Mouse (Mus musculus) regulatory T cell (primary cell): ENCODE measurements around the gene 5830473C10Rik.

Experiments used
- in situ Hi-C: fragments of 300-600 bp; cut with MboI, MseI; formaldehyde crosslinking; loops from one replicate; pipeline ENCODE4 v1.15.1; 2025; ENCODE audit warnings: high pct_unique_total_duplicates

The 5830473C10Rik gene

DNA sequence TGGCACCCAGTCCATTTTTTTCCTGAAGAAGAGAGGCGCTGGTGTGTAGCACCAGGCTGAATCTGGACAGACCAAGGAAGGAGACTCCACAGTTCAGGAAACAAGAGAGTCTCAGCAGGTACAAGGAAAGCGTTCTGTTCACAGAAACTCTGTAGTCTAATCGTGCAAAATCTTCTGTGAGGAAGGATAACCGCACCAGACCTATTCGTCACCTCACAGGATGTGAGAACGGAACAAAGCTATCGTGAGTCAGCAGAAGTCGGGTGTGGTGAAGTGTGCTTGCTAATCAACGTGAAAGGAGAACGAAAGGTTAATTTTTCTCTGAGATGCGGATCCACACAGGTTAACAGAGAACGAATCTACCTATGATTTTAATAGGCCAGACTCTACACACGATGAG is 34.0 kb downstream of the 5830473C10Rik start:
- in situ Hi-C loops = no loop called here

DNA sequence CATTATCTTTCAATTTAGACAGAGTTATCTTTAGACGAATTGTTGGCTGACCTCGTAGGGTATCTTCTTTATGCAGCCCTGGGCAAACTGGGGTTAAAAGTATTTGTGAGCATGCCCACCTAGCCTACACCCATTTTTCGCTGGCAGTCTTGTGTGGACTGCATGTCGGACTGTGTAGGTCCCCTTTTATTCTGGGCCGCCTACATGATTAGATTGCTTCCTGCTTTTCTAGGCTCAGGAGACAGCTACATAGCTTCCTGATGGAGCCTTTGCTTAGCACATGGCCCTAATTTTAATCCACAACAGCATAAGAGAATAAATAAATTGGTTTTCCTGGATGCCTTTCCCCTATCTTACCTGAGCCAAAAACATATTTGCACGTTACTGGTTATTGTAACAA is 35.2 kb downstream of the 5830473C10Rik start:
- in situ Hi-C loops = no loop called here

DNA sequence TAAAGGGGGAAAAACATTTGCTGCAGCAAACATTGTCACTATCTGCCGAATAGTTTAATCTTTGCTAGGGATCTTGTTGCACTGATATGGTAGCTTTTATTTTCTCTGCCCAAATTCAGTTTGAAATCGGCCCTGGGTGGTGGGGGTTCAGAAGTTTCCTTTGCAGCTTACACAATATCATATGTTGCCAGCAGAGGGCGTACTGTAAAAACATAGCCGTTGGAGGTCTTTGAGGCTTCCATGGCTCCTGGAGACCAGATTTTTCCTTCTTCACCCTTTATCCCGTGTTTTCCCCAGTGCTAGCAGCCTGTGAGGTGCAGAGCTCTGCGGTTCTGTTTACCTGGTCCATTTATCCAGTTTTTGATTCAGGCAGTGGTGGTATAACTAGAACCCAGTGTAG is 40.6 kb downstream of the 5830473C10Rik start:
- in situ Hi-C loops = loop anchor here (25.0 kb wide), 1 partner anchor 389 kb away; the partner anchor contains the start of gene Cox18

DNA sequence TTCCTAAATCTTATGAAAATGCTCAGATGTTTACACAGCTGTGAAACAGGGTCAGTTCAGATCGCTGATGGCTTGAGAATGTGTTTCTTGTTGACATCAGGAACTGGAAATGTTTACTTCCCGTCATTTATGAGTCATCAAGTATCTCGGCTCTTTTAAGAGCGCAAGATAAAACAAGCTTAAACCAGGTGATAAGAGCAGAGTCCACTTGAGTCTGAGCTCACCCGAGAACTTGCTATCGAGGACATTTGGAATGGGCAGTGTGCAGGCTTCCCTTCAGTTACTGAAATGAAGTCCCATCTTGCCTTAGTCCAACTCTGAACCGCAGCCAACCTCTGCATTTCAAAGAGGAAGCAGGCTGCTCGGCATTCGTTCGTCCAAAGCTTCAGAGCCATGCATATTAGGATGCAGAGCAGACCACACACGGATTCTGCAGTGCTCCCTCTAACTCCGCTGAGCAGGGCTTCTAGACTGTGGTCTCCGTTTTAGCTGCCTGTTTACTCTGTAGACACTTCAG is 42.6 kb downstream of the 5830473C10Rik start:
- in situ Hi-C loops = loop anchor here (25.0 kb wide), 1 partner anchor 391 kb away; the partner anchor contains the start of gene Cox18

DNA sequence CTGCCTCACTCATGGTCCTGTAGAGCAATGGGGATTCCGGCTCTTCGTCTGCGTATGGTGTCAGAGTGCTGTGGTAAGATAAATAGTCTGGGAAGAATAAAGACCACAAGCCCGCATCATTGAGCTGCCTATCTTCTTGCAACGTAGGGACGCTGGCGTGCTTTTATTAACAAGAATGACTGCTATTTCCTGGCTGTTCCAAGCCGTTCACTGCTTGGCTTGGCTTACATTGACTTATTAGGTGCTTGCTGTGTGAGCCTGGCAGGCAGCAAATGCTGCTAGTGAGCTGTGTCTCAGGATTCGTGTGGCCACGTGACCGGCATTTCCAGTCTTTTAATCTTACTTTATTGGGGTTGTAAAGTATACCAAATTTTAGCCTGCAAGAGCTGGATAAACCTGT is 48.0 kb downstream of the 5830473C10Rik start:
- in situ Hi-C loops = loop anchor here (25.0 kb wide), 1 partner anchor 397 kb away; the partner anchor contains the start of gene Cox18

DNA sequence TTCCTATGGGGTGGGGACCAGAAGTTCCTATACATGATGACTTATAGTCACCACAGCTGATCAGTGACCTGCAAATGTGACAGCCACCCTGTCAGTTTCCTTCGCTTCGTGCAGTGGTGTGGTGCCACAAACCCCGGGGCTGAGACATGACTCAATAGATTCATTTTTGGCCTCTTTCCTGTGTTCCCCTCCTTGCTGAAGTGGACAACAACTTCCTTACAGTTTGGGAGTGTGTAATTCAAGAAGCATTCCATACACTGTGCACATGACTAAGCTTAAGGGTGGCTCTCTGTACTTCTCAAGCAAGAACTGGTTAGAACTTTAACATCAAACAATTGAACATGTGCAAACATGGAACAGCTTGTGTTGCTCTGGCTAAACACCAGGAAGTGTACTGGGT is 50.5 kb downstream of the 5830473C10Rik start:
- in situ Hi-C loops = loop anchor here (25.0 kb wide), 1 partner anchor 399 kb away; the partner anchor contains the start of gene Cox18

DNA sequence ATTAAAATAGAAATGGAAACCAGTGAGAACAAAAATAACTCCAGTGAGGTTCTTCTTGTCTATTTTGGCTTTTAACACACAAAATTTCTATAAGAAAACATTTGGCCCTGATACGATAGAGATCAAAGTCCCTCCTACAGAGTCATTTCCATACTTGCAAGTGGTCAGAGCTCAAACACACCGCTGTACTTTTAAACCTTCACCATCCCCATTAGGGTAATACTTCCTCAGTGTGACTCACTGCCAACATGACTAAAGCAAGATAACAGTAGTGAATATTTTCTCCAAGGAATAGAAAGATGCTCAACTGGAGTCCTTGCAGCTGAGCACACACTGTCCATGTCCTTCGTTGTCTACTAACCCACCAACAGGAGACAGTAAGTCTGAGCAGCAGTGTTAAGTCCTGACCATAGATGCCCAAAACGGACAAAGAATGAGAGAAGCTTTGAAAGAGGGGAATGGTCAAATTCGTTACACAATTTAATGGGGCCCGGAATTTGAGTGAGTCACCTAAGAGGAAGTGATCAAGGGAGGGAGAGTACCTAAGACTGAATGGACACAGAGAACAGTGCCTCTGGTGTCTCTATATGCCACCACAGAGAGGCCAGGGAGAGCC is 51.2 kb downstream of the 5830473C10Rik start:
- in situ Hi-C loops = loop anchor here (25.0 kb wide), 1 partner anchor 400 kb away; the partner anchor contains the start of gene Cox18

DNA sequence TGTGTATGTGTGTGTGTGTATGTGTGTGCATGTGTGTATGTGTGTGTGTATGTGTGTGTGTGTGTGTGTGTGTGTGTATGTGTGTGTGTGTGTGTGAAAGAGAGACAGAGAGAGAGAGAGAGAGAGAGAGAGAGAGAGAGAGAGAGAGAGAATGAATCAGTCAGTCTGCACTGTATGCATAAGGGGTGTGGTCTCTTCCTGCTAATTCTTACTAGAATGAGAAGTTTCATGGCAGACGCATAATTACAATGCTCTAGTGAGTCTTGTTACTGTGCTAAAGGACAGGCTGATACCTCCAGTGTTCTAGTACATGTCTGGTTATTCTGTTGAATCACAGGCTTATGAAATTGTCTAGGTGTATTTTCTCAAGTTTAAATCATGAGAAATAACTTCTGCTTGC is 51.8 kb downstream of the 5830473C10Rik start:
- in situ Hi-C loops = loop anchor here (25.0 kb wide), 1 partner anchor 400 kb away; the partner anchor contains the start of gene Cox18

DNA sequence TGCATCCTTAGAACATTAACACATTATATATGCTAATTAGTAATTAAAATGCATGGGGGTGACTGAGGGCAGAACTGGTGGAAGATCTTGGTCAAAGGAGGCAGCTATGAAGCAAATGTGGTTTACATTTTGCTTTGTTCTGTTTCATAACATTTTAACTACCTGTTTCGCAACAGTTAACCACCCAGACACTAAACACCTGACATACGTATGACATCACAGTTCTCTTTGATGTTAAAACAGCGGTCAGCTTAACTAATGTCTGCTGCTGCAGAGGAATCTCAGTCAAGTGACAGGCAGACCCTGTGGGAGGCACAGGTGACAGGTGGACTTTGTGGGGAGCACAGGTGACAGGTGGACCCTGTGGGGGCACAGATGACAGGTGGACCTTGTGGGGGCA is 57.0 kb downstream of the 5830473C10Rik start:
- in situ Hi-C loops = loop anchor here (25.0 kb wide), 1 partner anchor 406 kb away; the partner anchor contains the start of gene Cox18

DNA sequence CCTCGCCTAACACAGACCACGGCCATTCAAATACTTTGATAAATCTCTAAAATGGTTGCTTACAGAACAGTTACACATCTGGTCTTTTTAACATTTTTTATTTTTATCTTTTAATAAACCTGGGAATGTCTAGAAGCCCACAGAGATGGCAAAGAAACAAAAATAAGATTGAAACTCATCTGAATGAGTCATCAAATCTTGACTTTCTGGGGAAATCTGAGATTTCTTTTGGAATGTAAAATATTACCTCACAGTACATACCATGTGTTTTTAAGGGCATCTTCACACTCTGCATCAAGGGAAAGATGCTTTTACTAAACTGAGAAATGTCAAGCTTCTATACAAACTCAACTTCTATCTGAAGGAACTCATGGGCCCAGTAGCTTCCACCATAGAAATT is 60.4 kb downstream of the 5830473C10Rik start:
- in situ Hi-C loops = loop anchor here (25.0 kb wide), 1 partner anchor 409 kb away; the partner anchor contains the start of gene Cox18

DNA sequence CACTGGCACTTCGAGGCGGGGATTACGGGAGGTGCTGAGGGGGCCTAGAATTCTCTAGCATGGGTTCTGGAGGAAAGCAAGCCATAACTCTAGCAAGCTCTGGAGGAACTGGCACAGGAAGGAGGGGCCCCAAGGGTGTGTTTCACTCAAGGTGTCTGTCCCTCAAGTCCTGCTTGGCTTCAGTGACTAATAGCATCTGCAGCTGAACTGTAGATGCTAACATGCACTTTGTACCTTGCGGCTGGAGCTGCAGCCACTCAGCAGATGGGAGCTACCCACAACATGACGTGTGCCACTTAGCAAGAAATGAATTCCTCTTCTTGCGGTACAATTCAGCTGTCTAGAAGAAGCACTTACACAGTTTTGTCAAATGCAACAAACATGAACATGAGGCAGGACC is 60.8 kb downstream of the 5830473C10Rik start:
- in situ Hi-C loops = loop anchor here (25.0 kb wide), 1 partner anchor 409 kb away; the partner anchor contains the start of gene Cox18

DNA sequence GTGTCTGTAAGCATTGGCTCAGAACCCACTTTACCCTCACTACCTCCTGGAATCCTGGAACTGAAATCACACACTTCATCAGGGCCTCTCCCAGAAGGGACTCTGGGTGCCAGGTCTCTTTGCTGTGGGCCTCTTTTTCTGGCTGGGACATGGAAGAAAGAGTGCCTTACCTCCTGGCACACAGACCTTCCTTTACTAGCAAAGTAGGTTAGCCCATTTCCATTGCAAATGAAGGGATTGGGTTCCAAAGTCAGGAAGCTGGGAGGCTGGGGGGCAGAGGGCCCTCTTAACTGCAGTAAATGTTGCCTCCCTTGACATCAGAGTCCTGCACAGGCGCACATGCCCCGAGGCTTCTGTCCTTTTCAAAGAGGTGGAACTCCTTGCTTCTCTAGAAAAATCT is 62.3 kb downstream of the 5830473C10Rik start:
- in situ Hi-C loops = loop anchor here (25.0 kb wide), 1 partner anchor 411 kb away; the partner anchor contains the start of gene Cox18

DNA sequence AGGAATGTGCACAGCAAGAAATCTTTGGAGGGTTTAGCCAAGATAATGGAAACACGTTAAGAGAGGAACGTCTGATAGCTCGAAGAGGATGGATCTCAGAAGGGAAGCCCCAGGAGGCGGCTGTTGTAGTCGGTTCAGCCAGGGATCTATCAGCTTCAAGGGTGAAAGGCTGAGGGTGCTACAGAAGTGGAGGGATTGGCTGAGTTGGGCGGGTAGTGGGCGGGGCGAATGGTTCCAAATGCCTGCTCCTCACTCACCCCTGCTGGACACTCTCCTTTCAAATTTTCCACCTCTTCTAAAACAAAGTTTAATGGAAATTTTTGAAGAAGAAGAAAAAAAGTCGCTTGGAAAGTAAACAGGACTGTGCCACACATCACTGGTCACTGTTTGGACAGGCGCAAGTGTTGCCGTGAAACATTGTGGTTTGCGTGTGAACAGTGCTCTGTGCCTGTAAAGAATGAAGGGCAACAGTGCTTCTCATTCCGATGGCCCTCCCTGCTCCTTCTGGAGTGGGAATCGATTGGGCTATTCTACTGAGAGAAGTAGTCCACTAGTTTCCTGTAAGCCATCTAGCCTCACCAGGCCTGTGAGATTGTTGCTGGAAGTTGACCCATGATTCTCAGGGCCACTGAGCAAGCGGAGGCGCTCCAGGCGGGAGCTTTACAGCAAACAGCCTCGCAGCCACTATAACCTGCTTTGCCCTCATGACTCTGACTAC is 64.0 kb downstream of the 5830473C10Rik start:
- in situ Hi-C loops = loop anchor here (25.0 kb wide), 1 partner anchor 413 kb away; the partner anchor contains the start of gene Cox18

DNA sequence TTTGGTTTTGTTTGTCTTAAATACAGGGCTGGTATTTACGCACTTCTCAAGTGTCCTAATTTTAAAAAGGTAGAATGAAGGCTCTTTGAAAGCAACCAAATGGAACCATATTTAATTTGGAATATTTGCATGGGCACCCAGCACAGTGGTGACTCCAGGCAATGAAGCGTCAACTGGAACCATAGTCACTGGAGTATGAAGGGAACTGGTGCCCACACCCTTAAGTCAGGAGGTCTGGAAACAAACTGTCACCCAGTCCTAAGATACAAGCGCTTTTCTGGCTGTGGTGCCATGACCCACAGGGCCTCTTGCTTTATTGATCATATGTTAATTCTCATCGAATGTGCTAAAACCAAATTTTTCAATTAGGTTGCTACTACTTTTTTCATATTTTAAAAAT is 66.5 kb downstream of the 5830473C10Rik start:
- in situ Hi-C loops = no loop called here

DNA sequence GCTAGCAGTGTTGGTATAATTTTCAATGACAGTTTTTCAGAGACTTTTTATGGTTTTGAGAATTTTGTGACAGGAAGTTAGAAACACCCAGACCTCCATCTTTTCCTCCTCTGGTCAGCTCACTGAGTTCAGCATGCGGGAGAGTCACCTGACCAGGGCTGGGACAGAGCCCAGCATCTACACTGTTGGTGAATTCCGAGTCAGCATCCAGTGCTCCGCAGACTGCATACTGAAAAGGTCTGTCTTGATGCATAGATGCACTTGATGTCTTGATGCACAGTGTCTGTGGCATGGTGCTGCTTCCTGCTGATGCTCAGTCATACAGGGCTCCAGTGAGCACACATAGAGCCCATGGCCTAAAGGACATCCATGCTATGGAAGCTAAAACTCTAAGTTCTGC is 67.1 kb downstream of the 5830473C10Rik start:
- in situ Hi-C loops = no loop called here

DNA sequence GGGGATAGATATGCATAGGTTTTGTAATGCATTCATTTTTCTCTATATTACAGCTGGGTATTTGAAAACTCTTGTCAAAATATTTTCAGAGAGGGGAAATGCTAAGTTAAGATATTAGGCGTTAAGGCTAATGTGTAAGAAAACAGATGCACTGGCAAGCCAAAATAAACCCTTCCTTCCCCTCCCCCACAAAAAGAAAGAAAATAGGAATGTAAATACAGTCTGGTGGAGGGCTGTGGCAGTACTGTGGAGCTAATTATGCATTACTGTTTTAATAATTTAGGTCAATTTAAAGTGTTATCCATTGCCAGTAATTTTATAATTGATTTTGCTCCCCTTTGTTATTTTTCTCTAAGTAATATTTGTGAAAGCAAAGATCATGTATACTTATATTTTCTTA is 67.6 kb downstream of the 5830473C10Rik start:
- in situ Hi-C loops = no loop called here

DNA sequence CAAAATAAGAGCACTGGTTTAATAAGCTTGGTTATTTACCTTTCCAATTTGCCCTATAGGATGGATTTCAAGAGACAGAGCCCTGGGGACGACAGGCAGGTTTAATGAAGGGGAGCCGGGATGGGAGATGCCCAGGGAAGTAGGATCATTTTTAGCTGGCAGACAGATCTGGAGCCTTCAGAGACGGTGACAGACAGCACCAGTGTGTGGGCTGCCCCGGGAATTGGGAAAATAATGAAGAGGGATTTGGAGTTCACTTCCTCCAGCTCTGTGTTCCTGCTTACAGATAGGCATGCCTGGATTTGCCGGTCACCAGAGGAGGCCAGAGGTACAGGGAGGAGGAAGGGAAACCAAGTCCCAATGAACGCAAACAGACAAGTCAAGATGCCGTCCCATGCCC is 74.0 kb downstream of the 5830473C10Rik start:
- in situ Hi-C loops = no loop called here

DNA sequence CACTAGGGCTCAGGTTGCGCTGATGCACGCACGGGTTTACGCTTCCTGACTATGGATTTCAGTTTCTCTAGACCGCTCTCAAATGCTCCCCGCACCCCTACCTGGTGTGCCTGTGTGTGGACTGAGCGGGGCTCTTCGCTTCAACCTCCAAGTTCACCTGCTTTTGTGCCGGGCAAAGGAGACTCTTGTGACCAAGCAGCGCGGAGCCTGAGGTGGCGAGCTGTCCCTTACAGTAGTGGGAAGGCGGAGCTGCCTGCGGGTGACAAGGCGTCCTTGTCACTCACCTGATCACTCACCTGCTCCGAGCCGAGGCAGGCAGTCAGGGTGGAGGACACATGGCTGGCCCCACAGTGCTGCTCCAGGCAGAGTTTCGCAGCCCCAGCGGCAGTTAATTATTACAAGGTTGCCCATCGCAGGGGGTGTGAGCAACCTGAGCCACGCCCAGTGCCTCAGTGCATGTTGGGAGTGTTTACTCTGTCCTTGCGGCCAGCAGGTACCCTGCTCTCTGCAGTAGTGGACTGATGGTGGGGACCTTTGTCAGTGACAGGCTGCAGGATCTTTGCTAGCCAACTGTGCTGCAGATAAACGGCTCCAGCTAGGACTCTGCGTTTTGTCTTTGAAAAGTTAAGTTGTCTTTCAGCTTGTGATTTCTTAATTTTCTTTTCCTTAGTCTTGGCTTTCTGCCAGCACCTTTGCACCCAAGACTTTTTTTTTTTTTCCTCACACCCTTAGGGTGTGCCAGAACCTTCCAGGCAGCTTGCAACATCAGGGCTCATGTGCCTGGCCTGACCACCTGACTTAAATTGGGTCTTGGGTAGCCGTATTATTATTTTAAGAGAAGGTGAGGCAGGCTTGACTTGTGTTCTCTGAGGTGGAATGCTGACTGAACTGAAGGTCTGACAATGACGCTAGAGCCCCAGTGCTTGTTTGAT is 79.6 kb downstream of the 5830473C10Rik start, which contains the start of gene Rassf6:
Gene Rassf6 (minus strand): TSS at position 372 of the 932 bp plus-strand sequence.
- in situ Hi-C loops = no loop called here

DNA sequence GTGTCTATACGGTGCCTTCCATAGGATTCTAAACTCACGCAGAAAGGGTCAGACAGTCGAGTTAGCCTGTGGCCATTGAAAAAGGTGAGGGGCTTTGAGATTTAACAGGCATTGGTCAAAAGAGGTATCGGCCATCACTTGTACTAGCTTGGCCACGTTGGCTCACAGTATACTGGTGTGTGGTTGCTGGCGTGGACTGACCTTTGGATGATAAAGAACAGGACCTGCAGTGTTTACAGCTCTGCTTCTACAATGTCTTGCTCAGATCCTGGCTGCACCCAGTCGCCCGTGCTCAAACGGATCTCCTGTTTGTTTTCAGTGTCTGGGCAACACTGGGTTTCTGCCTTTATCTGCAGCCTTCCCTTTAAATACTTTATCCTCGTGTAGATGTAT is 80.3 kb downstream of the 5830473C10Rik start:
- in situ Hi-C loops = no loop called here

DNA sequence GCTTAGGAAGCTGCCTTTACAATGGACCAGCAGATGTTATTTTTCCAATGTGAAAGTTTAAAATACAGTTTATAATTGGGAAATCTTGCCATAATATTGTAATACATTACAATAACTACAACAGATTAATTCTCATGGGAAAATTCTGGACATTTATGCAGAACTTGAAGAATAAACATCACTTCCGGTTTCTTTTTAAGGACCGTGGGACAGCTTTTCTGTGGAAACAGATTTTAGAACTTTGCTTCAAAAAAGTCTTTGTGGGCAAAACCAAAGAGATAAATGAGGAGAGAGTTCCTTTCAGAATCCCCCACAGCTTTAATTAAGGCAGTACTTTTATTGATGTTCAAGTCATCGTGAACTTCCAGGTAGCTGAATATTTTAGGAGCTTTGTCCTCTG is 84.7 kb downstream of the 5830473C10Rik start:
- in situ Hi-C loops = no loop called here

DNA sequence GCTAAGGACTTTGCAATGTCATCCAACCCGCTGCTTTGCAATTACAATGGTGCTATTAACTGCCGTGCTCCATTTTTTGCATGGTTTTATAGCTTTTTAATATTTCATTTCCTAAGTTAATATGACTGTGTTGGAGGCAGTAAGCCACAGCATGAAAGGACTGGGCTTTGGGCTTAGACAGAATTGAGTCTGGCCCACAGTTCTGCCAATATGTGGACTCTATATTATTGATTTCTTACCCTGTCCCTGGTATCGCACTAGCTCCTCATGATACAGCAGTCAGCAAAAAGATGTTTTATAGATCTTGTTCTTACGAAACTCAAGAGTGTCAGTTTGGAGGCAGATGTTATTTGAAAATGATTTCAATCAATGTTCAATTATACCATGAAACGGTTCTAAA is 85.5 kb downstream of the 5830473C10Rik start:
- in situ Hi-C loops = no loop called here
